Mouse (Mus musculus) erythroblast, embryonic 14.5 days (primary cell): ENCODE results near the gene Boll.

Experiments used
- GATA1 ChIP-seq: IDR thresholded peaks from 2 replicates; pipeline ENCODE4 v1.6.1; 2012; ENCODE audit warnings: low read length, inconsistent platforms, mixed read lengths
- TAL1 ChIP-seq: IDR thresholded peaks from 3 replicates; pipeline ENCODE4 v1.6.1; 2012; ENCODE audit warnings: low read length, inconsistent platforms, mixed read lengths

DNA sequence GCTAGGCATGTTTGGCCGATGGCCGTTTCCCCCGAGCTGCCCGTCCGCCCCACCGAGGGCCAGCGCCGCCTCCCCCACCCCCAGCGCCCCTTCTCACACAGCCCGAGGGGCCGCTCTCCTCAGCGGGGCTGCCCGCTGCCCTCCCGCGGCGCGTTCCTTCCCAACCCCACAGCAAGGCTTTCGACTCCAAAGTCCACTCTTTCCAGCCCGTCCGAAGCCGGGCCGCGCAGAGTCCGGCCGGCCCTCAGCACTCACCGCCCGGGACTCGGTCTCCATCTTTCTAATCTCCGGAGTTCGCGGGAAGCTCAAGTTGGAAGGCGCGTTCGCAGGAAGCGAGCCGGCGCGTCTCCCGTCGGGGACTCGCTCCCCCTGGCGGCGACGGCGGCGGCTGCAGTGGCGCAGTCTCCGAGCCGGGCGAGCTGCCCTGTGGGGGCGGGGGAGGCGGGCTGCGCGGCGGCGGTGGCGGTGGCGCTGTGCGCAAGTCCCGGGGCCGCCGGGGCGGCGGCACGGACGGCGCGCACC lies at the start of gene Boll:
- TF ChIP-seq TAL1 = no peak
- no peak for TF ChIP-seq GATA1
